Mouse (Mus musculus): ENCODE results near the gene Efhc1. TPM values are rescaled to one million over a fixed set of nuclear protein-coding genes. Genes with fewer than 3 reads are reported as not detected.

The Efhc1 gene
- polyA plus RNA-seq, 1 experiment, result 2.6 TPM

DNA sequence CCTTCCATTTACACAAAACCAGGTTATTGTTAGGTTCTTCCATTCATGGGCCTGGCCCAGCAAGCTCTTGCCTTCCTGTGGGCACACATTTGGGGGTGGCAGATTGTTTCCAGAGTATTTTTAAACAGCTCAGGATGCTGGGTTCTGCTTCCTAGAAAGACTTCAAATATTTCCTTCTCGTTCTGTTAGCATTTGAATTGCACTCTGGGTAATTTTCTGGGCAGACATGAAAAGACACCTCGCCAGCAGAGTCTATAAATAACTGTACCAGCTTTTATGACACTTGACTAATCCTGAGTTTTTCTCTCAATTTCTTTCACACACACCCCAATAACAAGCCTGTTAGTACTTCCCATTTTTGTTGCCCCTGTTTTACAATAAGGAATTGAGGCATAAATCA, 10.1 kb upstream of the Efhc1 start:
- peaks cover 10% of the 10 kb centered on the region for H3K4me1 ChIP-seq (replicated peaks; ENCODE audit: control insufficient read depth, insufficient read depth, low read length)
- no peak overlapping the region for H3K27ac ChIP-seq (ENCODE audit: control insufficient read depth, insufficient read depth, low read length)
- 10% methylated on average over 2 of the region's 2 CpGs for WGBS
- no peaks in the 10 kb centered on the region for H3K27me3 ChIP-seq (ENCODE audit: control insufficient read depth, insufficient read depth, low read length)
- H3K36me3 ChIP-seq (ENCODE audit: control insufficient read depth, insufficient read depth, low read length), result no peaks in the 10 kb centered on the region
- DNase-seq, result no peak
- TF ChIP-seq POLR2A (IDR thresholded peaks at IDR 0.05; ENCODE audit: control insufficient read depth, extremely low read depth, insufficient read depth, low read length, poor library complexity) (no peak), CTCF (IDR thresholded peaks at IDR 0.05; ENCODE audit: borderline replicate concordance, control insufficient read depth, extremely low read depth, insufficient read depth, low read length, poor library complexity) (no peak)
- H3K4me3 ChIP-seq (ENCODE audit: control insufficient read depth, insufficient read depth, low read length), result no peak overlapping the region

DNA sequence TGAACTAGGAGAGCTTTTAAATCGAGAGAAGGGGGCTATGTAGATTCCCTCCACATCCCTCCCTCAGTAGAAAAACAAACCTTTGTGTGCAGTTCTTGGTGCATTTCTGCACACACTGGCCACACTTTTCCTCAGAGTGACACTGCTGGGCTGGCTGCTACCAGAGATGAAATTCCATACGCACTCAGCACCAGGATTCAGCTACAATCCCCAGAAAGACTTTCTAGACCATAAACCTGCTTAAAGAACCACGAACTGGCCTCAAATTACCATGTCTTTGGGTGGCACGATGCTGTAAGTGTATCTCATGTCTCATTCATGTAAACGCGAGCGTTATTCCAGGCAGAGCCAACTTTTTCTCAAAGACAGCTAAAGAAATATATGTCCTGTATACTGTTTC, 9.6 kb upstream of the Efhc1 start:
- Histone ChIP-seq H3K27ac (ENCODE audit: control insufficient read depth, insufficient read depth, low read length) (no peak overlapping the region), H3K4me1 (replicated peaks; ENCODE audit: control insufficient read depth, insufficient read depth, low read length) (peaks cover 10% of the 10 kb centered on the region), H3K36me3 (ENCODE audit: control insufficient read depth, insufficient read depth, low read length) (no peaks in the 10 kb centered on the region), H3K27me3 (ENCODE audit: control insufficient read depth, insufficient read depth, low read length) (no peaks in the 10 kb centered on the region), H3K4me3 (ENCODE audit: control insufficient read depth, insufficient read depth, low read length) (no peak overlapping the region)
- no peak for TF ChIP-seq POLR2A (IDR thresholded peaks at IDR 0.05; ENCODE audit: control insufficient read depth, extremely low read depth, insufficient read depth, low read length, poor library complexity)
- no peak for TF ChIP-seq CTCF (IDR thresholded peaks at IDR 0.05; ENCODE audit: borderline replicate concordance, control insufficient read depth, extremely low read depth, insufficient read depth, low read length, poor library complexity)
- no peak for DNase-seq
- WGBS, result 89% methylated on average over 7 of the region's 7 CpGs

DNA sequence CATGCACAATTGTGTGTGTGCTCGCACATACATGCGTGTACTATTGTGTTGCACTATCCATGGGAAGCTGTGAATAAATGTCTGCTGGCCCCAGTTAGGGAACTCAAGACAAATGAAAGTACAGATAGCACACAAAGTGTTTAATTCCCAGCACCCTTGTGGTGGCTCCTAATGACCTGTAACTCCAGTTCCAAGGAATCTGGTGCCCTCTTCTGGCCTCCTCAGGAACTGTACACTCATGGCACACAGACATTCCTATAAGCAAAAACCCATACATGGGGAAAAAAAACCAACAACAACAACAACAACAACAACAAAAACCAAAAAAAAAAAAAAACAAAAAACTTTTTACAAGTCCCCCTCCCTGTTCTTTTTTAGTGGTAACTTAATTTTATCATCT, 8.4 kb upstream of the Efhc1 start:
- Histone ChIP-seq H3K4me1 (replicated peaks; ENCODE audit: control insufficient read depth, insufficient read depth, low read length) (peaks cover 10% of the 10 kb centered on the region), H3K27ac (ENCODE audit: control insufficient read depth, insufficient read depth, low read length) (no peak overlapping the region), H3K27me3 (ENCODE audit: control insufficient read depth, insufficient read depth, low read length) (no peaks in the 10 kb centered on the region), H3K36me3 (ENCODE audit: control insufficient read depth, insufficient read depth, low read length) (no peaks in the 10 kb centered on the region), H3K4me3 (ENCODE audit: control insufficient read depth, insufficient read depth, low read length) (no peak overlapping the region)
- DNase-seq, result no peak
- WGBS, result 100% methylated on average over 2 of the region's 2 CpGs
- no peak for TF ChIP-seq CTCF (IDR thresholded peaks at IDR 0.05; ENCODE audit: borderline replicate concordance, control insufficient read depth, extremely low read depth, insufficient read depth, low read length, poor library complexity)
- TF ChIP-seq POLR2A (IDR thresholded peaks at IDR 0.05; ENCODE audit: control insufficient read depth, extremely low read depth, insufficient read depth, low read length, poor library complexity), result no peak

DNA sequence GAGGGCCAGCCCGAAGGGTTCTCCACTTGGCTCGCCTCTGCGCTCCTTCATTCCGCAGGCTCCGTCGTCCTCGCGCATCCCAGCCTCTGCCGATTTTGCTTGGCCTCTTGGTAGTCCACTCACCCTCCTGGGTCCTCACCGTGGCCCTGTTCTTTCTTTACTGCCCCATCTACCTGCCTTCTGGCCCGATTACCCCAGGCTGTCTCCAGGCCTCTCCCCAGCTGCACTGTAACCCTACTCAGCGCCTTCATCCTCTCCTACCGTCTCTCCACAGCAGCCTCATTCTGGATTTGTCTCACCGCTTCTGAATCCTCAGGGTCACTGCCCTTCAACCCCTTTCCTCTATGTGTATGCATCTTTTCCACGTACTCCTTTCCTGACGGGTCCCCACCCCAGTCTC, 373 bp downstream of the Efhc1 start:
- TF ChIP-seq POLR2A (IDR thresholded peaks at IDR 0.05; ENCODE audit: control insufficient read depth, extremely low read depth, insufficient read depth, low read length, poor library complexity) (no peak), CTCF (IDR thresholded peaks at IDR 0.05; ENCODE audit: borderline replicate concordance, control insufficient read depth, extremely low read depth, insufficient read depth, low read length, poor library complexity) (no peak)
- Histone ChIP-seq H3K4me1 (replicated peaks; ENCODE audit: control insufficient read depth, insufficient read depth, low read length) (peaks cover 11% of the 10 kb centered on the region), H3K4me3 (ENCODE audit: control insufficient read depth, insufficient read depth, low read length) (peak overlapping the region; percentile 42), H3K36me3 (ENCODE audit: control insufficient read depth, insufficient read depth, low read length) (no peaks in the 10 kb centered on the region), H3K27ac (ENCODE audit: control insufficient read depth, insufficient read depth, low read length) (no peak overlapping the region), H3K27me3 (ENCODE audit: control insufficient read depth, insufficient read depth, low read length) (no peaks in the 10 kb centered on the region)
- WGBS, result 30% methylated on average over 16 of the region's 16 CpGs
- no peak for DNase-seq

DNA sequence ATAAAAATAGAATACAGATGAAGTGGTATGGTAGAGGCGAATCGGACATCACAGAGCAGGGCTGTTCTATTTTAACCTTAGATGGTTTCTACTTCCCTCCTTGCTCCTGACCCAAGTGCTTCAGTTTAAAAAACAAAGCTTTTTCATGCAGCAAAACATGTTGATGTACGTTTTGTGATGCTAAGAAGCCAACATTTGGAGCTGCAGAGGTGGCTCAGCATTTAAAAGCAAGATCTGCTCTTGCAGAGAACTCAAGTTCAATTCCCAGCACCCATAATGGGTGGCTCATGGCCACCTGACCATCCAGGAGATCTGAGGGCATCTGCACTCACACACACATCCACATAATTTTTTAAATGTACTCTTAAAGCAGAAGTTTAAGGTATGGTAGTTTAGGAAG, 3.5 kb downstream of the Efhc1 start:
- WGBS, result 83% methylated on average over 3 of the region's 3 CpGs
- Histone ChIP-seq H3K27me3 (ENCODE audit: control insufficient read depth, insufficient read depth, low read length) (no peaks in the 10 kb centered on the region), H3K36me3 (ENCODE audit: control insufficient read depth, insufficient read depth, low read length) (no peaks in the 10 kb centered on the region), H3K27ac (ENCODE audit: control insufficient read depth, insufficient read depth, low read length) (no peak overlapping the region), H3K4me1 (replicated peaks; ENCODE audit: control insufficient read depth, insufficient read depth, low read length) (peaks cover 11% of the 10 kb centered on the region), H3K4me3 (ENCODE audit: control insufficient read depth, insufficient read depth, low read length) (no peak overlapping the region)
- no peak for TF ChIP-seq POLR2A (IDR thresholded peaks at IDR 0.05; ENCODE audit: control insufficient read depth, extremely low read depth, insufficient read depth, low read length, poor library complexity)
- no peak for TF ChIP-seq CTCF (IDR thresholded peaks at IDR 0.05; ENCODE audit: borderline replicate concordance, control insufficient read depth, extremely low read depth, insufficient read depth, low read length, poor library complexity)
- no peak for DNase-seq

DNA sequence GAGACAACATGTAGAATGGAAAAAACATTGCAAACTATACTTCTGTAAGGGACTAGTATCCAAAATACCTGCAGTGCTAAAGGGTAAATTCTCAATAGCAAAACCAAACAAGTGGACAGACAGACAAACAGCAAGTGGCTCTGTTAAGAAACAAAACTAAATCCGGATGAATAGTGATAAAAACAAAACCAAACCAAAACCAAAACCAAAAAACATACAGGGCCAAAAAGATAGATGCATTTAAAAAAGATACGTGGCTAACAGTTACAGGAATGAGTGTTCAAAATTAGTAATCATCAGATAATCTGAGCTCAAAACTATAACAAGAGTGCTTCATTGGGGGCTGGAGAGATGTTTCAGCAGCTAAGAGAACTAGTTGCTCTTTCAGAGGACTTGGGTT, 18.2 kb downstream of the Efhc1 start:
- no peaks in the 10 kb centered on the region for H3K4me1 ChIP-seq (replicated peaks; ENCODE audit: control insufficient read depth, insufficient read depth, low read length)
- no peak overlapping the region for H3K27ac ChIP-seq (ENCODE audit: control insufficient read depth, insufficient read depth, low read length)
- TF ChIP-seq POLR2A (IDR thresholded peaks at IDR 0.05; ENCODE audit: control insufficient read depth, extremely low read depth, insufficient read depth, low read length, poor library complexity), result no peak
- no peak for TF ChIP-seq CTCF (IDR thresholded peaks at IDR 0.05; ENCODE audit: borderline replicate concordance, control insufficient read depth, extremely low read depth, insufficient read depth, low read length, poor library complexity)
- H3K4me3 ChIP-seq (ENCODE audit: control insufficient read depth, insufficient read depth, low read length), result no peak overlapping the region
- H3K36me3 ChIP-seq (ENCODE audit: control insufficient read depth, insufficient read depth, low read length), result no peaks in the 10 kb centered on the region
- H3K27me3 ChIP-seq (ENCODE audit: control insufficient read depth, insufficient read depth, low read length), result no peaks in the 10 kb centered on the region
- WGBS, result 79% methylated on average over 2 of the region's 2 CpGs
- no peak for DNase-seq

DNA sequence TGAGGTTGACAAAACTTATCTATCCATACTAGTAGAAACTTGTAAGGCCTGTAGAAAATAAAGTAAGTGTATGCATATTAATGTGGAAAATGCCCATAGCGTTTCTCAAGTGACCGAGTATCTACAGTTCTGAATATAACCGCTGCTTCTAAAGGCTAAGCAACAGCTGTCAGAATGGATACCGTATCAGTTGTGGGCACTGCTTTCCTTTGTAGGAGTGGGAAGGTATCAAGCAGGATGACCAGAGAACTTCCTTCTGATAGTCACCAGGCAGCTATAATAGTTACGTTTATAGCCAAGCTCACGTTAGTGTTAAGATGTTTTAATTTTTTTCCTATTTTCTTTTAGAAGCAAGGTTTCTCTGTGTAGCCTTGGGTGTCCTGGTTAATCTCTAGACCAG, 22.0 kb downstream of the Efhc1 start:
- DNase-seq, result no peak
- 98% methylated on average over 6 of the region's 6 CpGs for WGBS
- H3K27ac ChIP-seq (ENCODE audit: control insufficient read depth, insufficient read depth, low read length), result no peak overlapping the region
- no peaks in the 10 kb centered on the region for H3K36me3 ChIP-seq (ENCODE audit: control insufficient read depth, insufficient read depth, low read length)
- H3K4me1 ChIP-seq (replicated peaks; ENCODE audit: control insufficient read depth, insufficient read depth, low read length), result no peaks in the 10 kb centered on the region
- no peak overlapping the region for H3K4me3 ChIP-seq (ENCODE audit: control insufficient read depth, insufficient read depth, low read length)
- H3K27me3 ChIP-seq (ENCODE audit: control insufficient read depth, insufficient read depth, low read length), result no peaks in the 10 kb centered on the region
- TF ChIP-seq POLR2A (IDR thresholded peaks at IDR 0.05; ENCODE audit: control insufficient read depth, extremely low read depth, insufficient read depth, low read length, poor library complexity), result no peak
- TF ChIP-seq CTCF (IDR thresholded peaks at IDR 0.05; ENCODE audit: borderline replicate concordance, control insufficient read depth, extremely low read depth, insufficient read depth, low read length, poor library complexity), result no peak

Measured in thymus, adult 2 months (tissue).